8 mouse cellular contexts compared by ENCODE assay signal in genomic region chr2:153528571-153529364, GRCm38 (mm10). TPM values are rescaled to one million over a fixed set of nuclear protein-coding genes. Genes with fewer than 3 reads are reported as not detected.
DNase-seq lines count a peak whose midpoint lies in the region; ATAC-seq lines count a peak whose summit lies in the region.

No protein-coding gene starts in this region.

- H3K27me3 ChIP-seq in heart, embryonic 12.5 days (replicated peaks) = peaks cover 12% of the 10 kb centered on the region; the same call in 1 of the 2 replicates
- H3K27me3 ChIP-seq in midbrain, embryonic 12.5 days = peaks cover 52% of the 10 kb centered on the region

- H3K27ac ChIP-seq in heart, embryonic 12.5 days (ENCODE audit: poor library complexity, severe bottlenecking) = peak overlapping the region; percentile 83
- H3K27ac ChIP-seq in midbrain, embryonic 12.5 days (replicated peaks) = peak overlapping the region; percentile 97

- WGBS in heart, embryonic 12.5 days = under 1% methylated on average over 42 of the region's 70 CpGs
- under 1% methylated on average over 27 of the region's 70 CpGs for WGBS in midbrain, embryonic 12.5 days

- H3K36me3 ChIP-seq in heart, embryonic 12.5 days = no peaks in the 10 kb centered on the region
- no peaks in the 10 kb centered on the region for H3K36me3 ChIP-seq in midbrain, embryonic 12.5 days

- peak overlapping the region; percentile 89 for H3K9ac ChIP-seq in heart, embryonic 12.5 days
- H3K9ac ChIP-seq in midbrain, embryonic 12.5 days (replicated peaks) = peak overlapping the region; percentile 88

- intact Hi-C loops in left cerebral cortex, postnatal 36 days (cut with DNase I) = loop anchor here (5.0 kb wide), 2 partner anchors 36 to 51 kb away; partner anchors contain the start of gene 4930404H24Rik

- peak; percentile 36 for ATAC-seq in heart, embryonic 12.5 days (ENCODE audit: insufficient number of reproducible peaks, low FRiP score)
- peak; percentile 47 for ATAC-seq in midbrain, embryonic 12.5 days (ENCODE audit: low FRiP score, low read depth)

- no peaks in the 10 kb centered on the region for H3K9me3 ChIP-seq in heart, embryonic 12.5 days (replicated peaks)
- no peaks in the 10 kb centered on the region for H3K9me3 ChIP-seq in midbrain, embryonic 12.5 days

- peak overlapping the region; percentile 99 for H3K4me2 ChIP-seq in heart, embryonic 12.5 days
- H3K4me2 ChIP-seq in midbrain, embryonic 12.5 days (replicated peaks) = peak overlapping the region; percentile 96

- peaks cover 46% of the 10 kb centered on the region for H3K4me1 ChIP-seq in heart, embryonic 12.5 days (replicated peaks)
- H3K4me1 ChIP-seq in midbrain, embryonic 12.5 days = peaks cover 49% of the 10 kb centered on the region

- peak; percentile 40 for DNase-seq in gastrocnemius, postnatal 10 days
- DNase-seq in gastrocnemius, adult 8-10 months (ENCODE audit: low spot score in 2 of 2) = no peak
- peak; percentile 58 for DNase-seq in CD4-positive helper T cell, adult 2 months (ENCODE audit: low read depth, low spot score)
- DNase-seq in cerebellum, adult 8-10 months = peak; percentile 44
- DNase-seq in left cerebral cortex, postnatal 36 days (ENCODE audit: low spot score in 2 of 2) = peak; percentile 47 to 54
- DNase-seq in thymus, postnatal 25 days = peak; percentile 35

- H3K4me3 ChIP-seq in heart, embryonic 12.5 days = peak overlapping the region; percentile 91
- peak overlapping the region; percentile 72 for H3K4me3 ChIP-seq in midbrain, embryonic 12.5 days

RNA-seq across cellular contexts. Expression of gene Nol4l, which starts 1.0 kb away (rescaled TPM):
- total RNA-seq in gastrocnemius, postnatal 10 days (2021) = 1 to 10 TPM; 4.3 to 6.3 TPM
- under 1 TPM; 0.29 to 0.94 (median 0.41) TPM for total RNA-seq in gastrocnemius, adult 8-10 months (2022)
- polyA plus RNA-seq in heart, embryonic 12.5 days (2016; fragmentation: Nextera tagmentation; extraction: Ambion mirVana) = 14.9 and 15.2 TPM in 2 replicates
- 10 to 100 TPM; 46.4 to 50.2 TPM for total RNA-seq in left cerebral cortex, postnatal 36 days (2021)
- polyA plus RNA-seq in midbrain, embryonic 12.5 days (2016; fragmentation: Nextera tagmentation; extraction: Ambion mirVana) = 31.8 and 32.7 TPM in 2 replicates

RNA-seq across cellular contexts. Expression of gene 4930404H24Rik, which starts 36.2 kb away (rescaled TPM):
- total RNA-seq in gastrocnemius, postnatal 10 days (2021) = not detected
- not detected for total RNA-seq in gastrocnemius, adult 8-10 months (2022)
- polyA plus RNA-seq in heart, embryonic 12.5 days (2016; fragmentation: Nextera tagmentation; extraction: Ambion mirVana) = not detected in 2 replicates
- not detected for total RNA-seq in left cerebral cortex, postnatal 36 days (2021)
- not detected in 2 replicates for polyA plus RNA-seq in midbrain, embryonic 12.5 days (2016; fragmentation: Nextera tagmentation; extraction: Ambion mirVana)

Comparison
In these comparisons a context has a peak if more than half of its experiments do, and no peak if none do; other contexts are left out.
1. DNase-seq: peak in gastrocnemius, postnatal 10 days (single experiment), CD4-positive helper T cell, adult 2 months (single experiment), cerebellum, adult 8-10 months (single experiment), left cerebral cortex, postnatal 36 days (2 of 2) and thymus, postnatal 25 days (single experiment); none in gastrocnemius, adult 8-10 months (0 of 2).
2. RNA of gene Nol4l, which starts 1.0 kb away (total RNA-seq): 46.4 to 50.2 TPM in left cerebral cortex, postnatal 36 days; 4.3 to 6.3 TPM in gastrocnemius, postnatal 10 days and 0.29 to 0.94 TPM in gastrocnemius, adult 8-10 months; every median in the first group is over 4 times any median in the second.